Mouse (Mus musculus) layer of hippocampus, postnatal 10 days (tissue): ENCODE data around the gene Gsk3b. TPM values are rescaled to one million over a fixed set of nuclear protein-coding genes. Genes with fewer than 3 reads are reported as not detected.
"Not testable (repeated sequence)": the region's sequence is repeated elsewhere in the genome, so short reads cannot be mapped to it uniquely, and the experiment has no call there.

Experiments
- DNase-seq, 2 experiments: peaks; one replicate each; pipeline ENCODE4 v3.0.0; 2021; ENCODE audit warnings: low spot score in 2 of 2
- total RNA-seq, 2 experiments: library from RNA; stranded (reverse); gene quantifications; 2 replicates each; pipeline ENCODE4 v1.2.3; 2021

Gene Gsk3b
- total RNA-seq, 2 experiments from 2014 or later: 219 to 238 TPM

GRCm38 (mm10) chr16:38184657-38185269 lies 96.0 kb downstream of the Gsk3b start:
- no peak for DNase-seq

- no peak for DNase-seq
Measured at GRCm38 (mm10) chr16:38189952-38190351, 101.2 kb downstream of the Gsk3b start.

- DNase-seq: no peak
Measured at GRCm38 (mm10) chr16:38190531-38190930, 101.7 kb downstream of the Gsk3b start.

- no peak for DNase-seq
Measured at GRCm38 (mm10) chr16:38191460-38191859, 102.7 kb downstream of the Gsk3b start.

- DNase-seq: no peak
Measured at GRCm38 (mm10) chr16:38192640-38193039, 103.8 kb downstream of the Gsk3b start.

- DNase-seq: peak; percentile 63 to 69
Measured at GRCm38 (mm10) chr16:38197299-38197698, 108.5 kb downstream of the Gsk3b start.

- DNase-seq: no peak
Measured at GRCm38 (mm10) chr16:38205272-38205671, 116.5 kb downstream of the Gsk3b start.

- DNase-seq: not testable (repeated sequence)
Measured at GRCm38 (mm10) chr16:38222491-38222890, 133.7 kb downstream of the Gsk3b start.

- DNase-seq: no peak
Measured at GRCm38 (mm10) chr16:38236936-38237585, 148.3 kb downstream of the Gsk3b start.

GRCm38 (mm10) chr16:38239729-38240128 lies 150.9 kb downstream of the Gsk3b start:
- DNase-seq: peak; percentile 29 to 42

- DNase-seq: no peak
Measured at GRCm38 (mm10) chr16:38240167-38240566, 151.4 kb downstream of the Gsk3b start.

GRCm38 (mm10) chr16:38244111-38244510 lies 155.3 kb downstream of the Gsk3b start:
- no peak for DNase-seq

- DNase-seq: no peak
Measured at GRCm38 (mm10) chr16:38245379-38245778, 156.6 kb downstream of the Gsk3b start.

GRCm38 (mm10) chr16:38245849-38246585 lies 157.2 kb downstream of the Gsk3b start:
- no peak for DNase-seq

- DNase-seq: no peak
Measured at GRCm38 (mm10) chr16:38248331-38248961, 159.6 kb downstream of the Gsk3b start.

- DNase-seq: no peak
Measured at GRCm38 (mm10) chr16:38250467-38250866, 161.7 kb downstream of the Gsk3b start.

- no peak for DNase-seq
Measured at GRCm38 (mm10) chr16:38254001-38254400, 165.2 kb downstream of the Gsk3b start.

- DNase-seq: no peak
Measured at GRCm38 (mm10) chr16:38255107-38255506, 166.3 kb downstream of the Gsk3b start.

- DNase-seq: no peak
Measured at GRCm38 (mm10) chr16:38255927-38256326, 167.1 kb downstream of the Gsk3b start.

- no peak for DNase-seq
Measured at GRCm38 (mm10) chr16:38271601-38272000, 182.8 kb downstream of the Gsk3b start.

- DNase-seq: no peak
Measured at GRCm38 (mm10) chr16:38272483-38272882, 183.7 kb downstream of the Gsk3b start.

- DNase-seq: no peak
Measured at GRCm38 (mm10) chr16:38274737-38275136, 185.9 kb downstream of the Gsk3b start.
